Mouse (Mus musculus) intestine, embryonic 16.5 days (tissue): ENCODE data around the gene Fam219a. TPM values are rescaled to one million over a fixed set of nuclear protein-coding genes. Genes with fewer than 3 reads are reported as not detected.
A peak's percentile ranks its signal among the peaks of the same experiment; 100 is the strongest.

Experiments
- ATAC-seq: fragments of 200-750 bp; cut with Nextera tagmentation; 2 replicates; pipeline ENCODE4 v1.8.0; 2017; ENCODE audit warnings: moderate TSS enrichment, moderate library complexity
- H3K27ac ChIP-seq: fragments of 300-500 bp; sonication (generic); 2 replicates; pipeline ENCODE4 v1.5.1; 2014; ENCODE audit warnings: mild to moderate bottlenecking, low read length
- H3K27me3 ChIP-seq: fragments of 300-500 bp; sonication (generic); replicated peaks from 2 replicates; pipeline ENCODE4 v1.6.1; 2014; ENCODE audit warnings: low read length, control low read depth, mixed read lengths; ENCODE audit not compliant: control insufficient read depth, insufficient read depth
- H3K36me3 ChIP-seq: fragments of 300-500 bp; sonication (generic); 2 replicates; pipeline ENCODE4 v1.6.1; 2014; ENCODE audit warnings: low read length, control low read depth; ENCODE audit not compliant: control insufficient read depth, insufficient read depth
- H3K4me1 ChIP-seq: fragments of 300-500 bp; sonication (generic); 2 replicates; pipeline ENCODE4 v1.6.1; 2014; ENCODE audit warnings: low read length, control low read depth, mixed read lengths; ENCODE audit not compliant: control insufficient read depth, insufficient read depth
- H3K4me2 ChIP-seq: fragments of 300-500 bp; sonication (generic); 2 replicates; pipeline ENCODE4 v1.6.1; 2014; ENCODE audit warnings: low read depth, low read length, control low read depth
- H3K4me3 ChIP-seq: fragments of 300-500 bp; sonication (generic); 2 replicates; pipeline ENCODE4 v1.5.1; 2014; ENCODE audit warnings: mild to moderate bottlenecking, low read length
- H3K9ac ChIP-seq: fragments of 300-500 bp; sonication (generic); 2 replicates; pipeline ENCODE4 v1.6.1; 2014; ENCODE audit warnings: low read depth, low read length
- H3K9me3 ChIP-seq: fragments of 300-500 bp; sonication (generic); 2 replicates; pipeline ENCODE4 v1.6.1; 2016; ENCODE audit warnings: low read length, control low read depth; ENCODE audit not compliant: control insufficient read depth
- WGBS: fragments of 180-500 bp; shearing (Covaris S2); extraction: QIAGEN DNeasy Blood & Tissue Kit; methylation state at CpG from one replicate; pipeline ENCODE4 v1.1.7; 2014; 5-methylcytosine and 5-hydroxymethylcytosine counted together
- polyA plus RNA-seq: library from polyadenylated mRNA; unstranded; fragments of >200 nt; fragmentation: Nextera tagmentation; extraction: Ambion mirVana; gene quantifications from 2 replicates; pipeline ENCODE4 v1.2.1, GENCODE M21; 2015

Gene Fam219a
- polyA plus RNA-seq, 1 experiment from 2014 or later = 2.4 TPM

DNA sequence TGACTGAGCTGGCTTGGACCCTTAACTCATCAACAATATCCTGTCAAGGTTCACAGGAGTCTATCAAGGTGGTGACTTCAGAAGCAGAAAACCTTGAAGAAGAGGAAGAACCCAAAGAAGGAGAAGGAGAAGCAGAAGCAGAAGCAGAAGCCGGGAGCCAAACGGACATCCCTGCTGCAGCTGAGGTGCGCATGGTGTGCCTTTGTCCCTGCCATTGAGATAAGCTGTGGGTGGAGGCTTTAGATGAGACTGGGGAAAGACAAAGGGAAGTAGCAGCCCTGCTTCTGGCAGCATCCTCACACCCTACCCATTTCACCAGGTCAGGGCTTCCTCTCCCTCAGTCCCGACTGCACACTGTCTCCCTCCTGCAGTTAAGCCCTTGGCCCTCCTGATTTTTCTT, 33.5 kb upstream of the Fam219a start:
- Histone ChIP-seq H3K4me2 (no peak overlapping the region), H3K27ac (no peak overlapping the region), H3K4me1 (no peaks in the 10 kb centered on the region), H3K36me3 (no peaks in the 10 kb centered on the region), H3K9me3 (no peaks in the 10 kb centered on the region), H3K9ac (no peak overlapping the region), H3K4me3 (no peak overlapping the region), H3K27me3 (no peaks in the 10 kb centered on the region)
- WGBS = 53% methylated on average over 4 of the region's 4 CpGs
- no peak for ATAC-seq

DNA sequence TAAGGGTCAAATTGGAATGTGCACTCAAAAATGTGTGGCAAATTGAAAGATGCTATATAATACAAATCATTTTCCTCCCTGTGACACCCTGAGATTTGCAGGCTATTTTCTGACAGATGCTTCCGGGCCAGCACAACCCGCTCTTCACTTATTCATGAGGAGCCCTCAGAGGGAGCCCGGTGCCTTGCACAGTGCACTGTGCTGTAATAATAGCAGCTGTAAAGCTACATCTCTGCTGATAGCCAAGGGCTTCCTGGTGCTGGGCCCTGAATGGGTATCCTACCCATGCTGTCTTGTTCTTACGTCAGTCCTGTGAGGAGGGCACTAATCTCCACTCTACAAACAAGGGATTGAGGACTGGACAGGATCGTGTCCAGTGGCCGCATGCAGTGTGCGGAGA, 14.0 kb upstream of the Fam219a start:
- Histone ChIP-seq H3K27ac (no peak overlapping the region), H3K4me1 (no peaks in the 10 kb centered on the region), H3K9me3 (no peaks in the 10 kb centered on the region), H3K36me3 (no peaks in the 10 kb centered on the region), H3K9ac (no peak overlapping the region), H3K4me3 (no peak overlapping the region), H3K27me3 (no peaks in the 10 kb centered on the region), H3K4me2 (no peak overlapping the region)
- no peak for ATAC-seq
- WGBS = 79% methylated on average over 7 of the region's 7 CpGs

- no peaks in the 10 kb centered on the region for H3K36me3 ChIP-seq
- ATAC-seq = no peak
- no peaks in the 10 kb centered on the region for H3K9me3 ChIP-seq
- no peak overlapping the region for H3K9ac ChIP-seq
- H3K4me2 ChIP-seq = no peak overlapping the region
- no peak overlapping the region for H3K27ac ChIP-seq
- H3K4me3 ChIP-seq = no peak overlapping the region
- 41% methylated on average over 6 of the region's 6 CpGs for WGBS
- no peaks in the 10 kb centered on the region; the same call in 1 of the 2 replicates for H3K27me3 ChIP-seq
- no peaks in the 10 kb centered on the region for H3K4me1 ChIP-seq
Measured at GRCm38 (mm10) chr4:41575914-41576313, 6.6 kb upstream of the Fam219a start.

- Histone ChIP-seq H3K27ac (no peak overlapping the region), H3K4me2 (no peak overlapping the region), H3K36me3 (no peaks in the 10 kb centered on the region), H3K27me3 (no peaks in the 10 kb centered on the region; the same call in 1 of the 2 replicates), H3K4me3 (no peak overlapping the region), H3K4me1 (peaks cover 3% of the 10 kb centered on the region; the same call in 1 of the 2 replicates), H3K9ac (no peak overlapping the region), H3K9me3 (no peaks in the 10 kb centered on the region)
- WGBS = 65% methylated on average over 4 of the region's 4 CpGs
- ATAC-seq = no peak
Measured at GRCm38 (mm10) chr4:41573492-41573891, 4.2 kb upstream of the Fam219a start.

DNA sequence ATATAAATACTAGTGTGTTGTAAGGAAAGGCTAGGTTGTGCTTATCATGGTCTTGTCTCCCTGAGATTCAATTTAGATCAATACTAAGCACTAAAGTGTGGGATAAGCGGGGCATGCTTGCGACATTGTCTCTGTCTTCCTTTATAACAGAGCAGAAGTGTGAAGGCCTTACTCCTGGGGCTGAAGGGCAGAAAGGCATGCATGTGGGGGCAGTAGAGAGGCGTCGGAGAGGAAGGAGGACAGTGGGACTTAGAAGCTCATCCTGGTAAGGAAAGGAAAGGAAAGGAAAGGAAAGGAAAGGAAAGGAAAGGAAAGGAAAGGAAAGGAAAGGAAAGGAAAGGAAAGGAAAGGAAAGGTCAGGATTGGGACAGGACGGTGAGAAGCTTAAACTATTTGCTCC, 2.2 kb upstream of the Fam219a start:
- 23% methylated on average over 5 of the region's 5 CpGs for WGBS
- H3K4me3 ChIP-seq = no peak overlapping the region
- ATAC-seq = no peak
- H3K27ac ChIP-seq = no peak overlapping the region
- H3K9me3 ChIP-seq = no peaks in the 10 kb centered on the region
- H3K9ac ChIP-seq = no peak overlapping the region
- peaks cover 4% of the 10 kb centered on the region; the same call in 1 of the 2 replicates for H3K4me1 ChIP-seq
- no peak overlapping the region for H3K4me2 ChIP-seq
- no peaks in the 10 kb centered on the region for H3K36me3 ChIP-seq
- no peaks in the 10 kb centered on the region; the same call in 1 of the 2 replicates for H3K27me3 ChIP-seq

GRCm38 (mm10) chr4:41568682-41569410, 492 bp downstream of the Fam219a start:
- no peaks in the 10 kb centered on the region for H3K36me3 ChIP-seq
- peak overlapping the region; percentile 57 for H3K27ac ChIP-seq
- no peaks in the 10 kb centered on the region; the same call in 1 of the 2 replicates for H3K27me3 ChIP-seq
- H3K4me2 ChIP-seq = peak overlapping the region; percentile 96
- H3K4me1 ChIP-seq = peaks cover 9% of the 10 kb centered on the region; the same call in 1 of the 2 replicates
- H3K9ac ChIP-seq = peak overlapping the region; percentile 75
- H3K4me3 ChIP-seq = peak overlapping the region; percentile 79
- peak; percentile 9 for ATAC-seq
- H3K9me3 ChIP-seq = no peaks in the 10 kb centered on the region
- under 1% methylated on average over 58 of the region's 58 CpGs for WGBS

GRCm38 (mm10) chr4:41568239-41568638, 1.1 kb downstream of the Fam219a start:
- peak overlapping the region; percentile 28; the same call in 1 of the 2 replicates for H3K27ac ChIP-seq
- H3K4me3 ChIP-seq = peak overlapping the region; percentile 79
- H3K27me3 ChIP-seq = no peaks in the 10 kb centered on the region; the same call in 1 of the 2 replicates
- no peaks in the 10 kb centered on the region for H3K9me3 ChIP-seq
- H3K36me3 ChIP-seq = no peaks in the 10 kb centered on the region
- WGBS = 14% methylated on average over 19 of the region's 19 CpGs
- peaks cover 9% of the 10 kb centered on the region; the same call in 1 of the 2 replicates for H3K4me1 ChIP-seq
- peak overlapping the region; percentile 96 for H3K4me2 ChIP-seq
- no peak for ATAC-seq
- H3K9ac ChIP-seq = peak overlapping the region; percentile 75

DNA sequence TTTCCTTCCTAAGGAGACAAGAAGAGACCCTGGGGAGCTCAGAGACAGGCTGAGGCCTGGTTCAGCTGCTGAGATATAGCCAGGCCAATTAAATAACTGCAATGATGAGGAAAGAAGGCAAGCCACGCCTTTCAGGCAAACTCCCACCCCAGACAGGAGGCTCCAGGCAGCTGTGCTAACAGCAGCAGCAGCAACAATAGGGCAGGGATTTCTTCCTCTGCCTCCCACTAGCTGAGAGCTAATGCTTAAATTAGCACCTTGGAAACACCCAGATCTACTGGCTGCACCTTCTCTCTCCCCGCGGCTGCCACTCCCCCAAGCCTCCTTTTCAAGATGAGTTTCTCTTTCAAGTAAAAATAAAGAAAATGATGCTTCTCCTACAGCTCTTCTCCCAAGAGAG, 3.2 kb downstream of the Fam219a start:
- no peak for ATAC-seq
- no peaks in the 10 kb centered on the region for H3K9me3 ChIP-seq
- no peak overlapping the region for H3K27ac ChIP-seq
- H3K4me1 ChIP-seq = peaks cover 9% of the 10 kb centered on the region; the same call in 1 of the 2 replicates
- no peak overlapping the region for H3K9ac ChIP-seq
- H3K4me3 ChIP-seq = no peak overlapping the region
- H3K36me3 ChIP-seq = no peaks in the 10 kb centered on the region
- 16% methylated on average over 3 of the region's 3 CpGs for WGBS
- no peaks in the 10 kb centered on the region; the same call in 1 of the 2 replicates for H3K27me3 ChIP-seq
- H3K4me2 ChIP-seq = no peak overlapping the region

GRCm38 (mm10) chr4:41563297-41563696, 6.0 kb downstream of the Fam219a start:
- Histone ChIP-seq H3K36me3 (no peaks in the 10 kb centered on the region), H3K27me3 (no peaks in the 10 kb centered on the region; the same call in 1 of the 2 replicates), H3K9me3 (no peaks in the 10 kb centered on the region), H3K4me3 (no peak overlapping the region), H3K27ac (no peak overlapping the region), H3K4me1 (peaks cover 5% of the 10 kb centered on the region; the same call in 1 of the 2 replicates), H3K9ac (no peak overlapping the region), H3K4me2 (no peak overlapping the region)
- no peak for ATAC-seq
- whole genome bisulfite sequencing = 80% methylated on average over 5 of the region's 5 CpGs
